Mouse (Mus musculus) hindbrain, embryonic 12.5 days (tissue): ENCODE data around the gene Col9a2. TPM values are rescaled to one million over a fixed set of nuclear protein-coding genes. Genes with fewer than 3 reads are reported as not detected.

ENCODE experiments used
- ATAC-seq: fragments of 200-750 bp; cut with Nextera tagmentation; 2 replicates; pipeline ENCODE4 v1.8.0; 2017; ENCODE audit warnings: moderate TSS enrichment; ENCODE audit not compliant: low FRiP score
- H3K27ac ChIP-seq: fragments of 300-500 bp; sonication (generic); 2 replicates; pipeline ENCODE4 v1.5.1; 2016; ENCODE audit warnings: mild to moderate bottlenecking
- H3K27me3 ChIP-seq: fragments of 300-500 bp; sonication (generic); 2 replicates; pipeline ENCODE4 v1.6.1; 2016; ENCODE audit warnings: mild to moderate bottlenecking
- H3K36me3 ChIP-seq: fragments of 300-500 bp; sonication (generic); 2 replicates; pipeline ENCODE4 v1.6.1; 2016; ENCODE audit warnings: mild to moderate bottlenecking
- H3K4me1 ChIP-seq: fragments of 300-500 bp; sonication (generic); 2 replicates; pipeline ENCODE4 v1.6.1; 2016
- H3K4me2 ChIP-seq: fragments of 300-500 bp; sonication (generic); replicated peaks from 2 replicates; pipeline ENCODE4 v1.6.1; 2016; ENCODE audit warnings: mild to moderate bottlenecking
- H3K4me3 ChIP-seq: fragments of 300-500 bp; sonication (generic); 2 replicates; pipeline ENCODE4 v1.5.1; 2016; ENCODE audit warnings: mild to moderate bottlenecking
- H3K9ac ChIP-seq: fragments of 300-500 bp; sonication (generic); 2 replicates; pipeline ENCODE4 v1.6.1; 2016; ENCODE audit warnings: mild to moderate bottlenecking, moderate library complexity
- H3K9me3 ChIP-seq: fragments of 300-500 bp; sonication (generic); replicated peaks from 2 replicates; pipeline ENCODE4 v1.6.1; 2016; ENCODE audit warnings: mild to moderate bottlenecking
- WGBS: fragments of 180-500 bp; shearing (Covaris S2); methylation state at CpG from one replicate; pipeline ENCODE4 v1.1.7; 2016; 5-methylcytosine and 5-hydroxymethylcytosine counted together
- polyA plus RNA-seq: library from polyadenylated mRNA; unstranded; fragments of >200 nt; fragmentation: Nextera tagmentation; extraction: Ambion mirVana; gene quantifications from 2 replicates; pipeline ENCODE4 v1.2.1, GENCODE M21; 2016

The Col9a2 gene
- 55.6 and 63.0 TPM in 2 replicates for polyA plus RNA-seq

DNA sequence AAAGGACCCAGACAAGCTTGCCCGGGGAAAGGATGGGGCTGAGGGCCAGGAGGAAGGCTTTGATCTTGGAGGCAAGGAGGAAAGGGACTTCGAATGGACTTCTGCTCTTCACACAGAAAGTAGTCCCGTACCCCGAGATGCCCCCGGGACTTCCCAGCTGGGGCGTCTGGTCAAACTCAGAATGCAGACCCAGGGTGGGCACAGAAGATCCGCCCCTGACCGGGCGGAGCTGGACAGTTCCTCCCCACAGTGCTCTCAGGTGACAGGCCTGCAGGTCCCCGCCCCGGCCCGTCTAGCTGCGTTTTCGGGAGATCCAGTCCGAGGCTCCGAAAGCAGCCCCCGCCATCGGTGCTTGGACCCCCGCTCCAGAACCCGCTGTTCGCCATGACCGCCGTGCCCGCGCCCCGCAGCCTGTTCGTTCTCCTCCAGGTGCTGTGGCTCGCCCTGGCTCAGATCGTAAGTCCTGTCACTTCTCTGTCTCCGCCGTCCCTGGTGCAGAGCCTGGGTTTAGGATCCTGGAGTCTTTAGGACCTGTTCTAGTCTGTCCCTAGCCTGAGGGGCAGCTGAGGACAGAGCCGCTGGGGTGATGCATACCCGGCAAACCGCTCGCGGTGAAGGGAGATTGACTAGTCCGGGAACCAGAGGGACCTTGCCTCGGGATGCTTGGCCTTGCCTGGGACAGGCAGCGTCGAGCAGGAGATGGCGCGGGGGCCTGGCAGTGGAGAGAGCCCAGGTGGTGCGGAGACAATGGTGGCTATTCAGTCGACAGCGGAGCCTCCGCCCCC is at the start of gene Col9a2:
TSS of gene Col9a2 (plus strand) at position 55 of the 785 bp plus-strand sequence.
- ATAC-seq = peak; percentile 67
- Histone ChIP-seq H3K27me3 (peaks cover 23% of the 10 kb centered on the region), H3K4me3 (peak within 1 kb of the TSS; percentile 44), H3K4me2 (peak within 1 kb of the TSS; percentile 68), H3K9ac (peak within 1 kb of the TSS; percentile 63), H3K27ac (peak within 1 kb of the TSS; percentile 71), H3K36me3 (no peaks in the 10 kb centered on the region), H3K4me1 (peaks cover 30% of the 10 kb centered on the region), H3K9me3 (no peaks in the 10 kb centered on the region)
- WGBS = 5% methylated on average over 46 of the region's 46 CpGs

DNA sequence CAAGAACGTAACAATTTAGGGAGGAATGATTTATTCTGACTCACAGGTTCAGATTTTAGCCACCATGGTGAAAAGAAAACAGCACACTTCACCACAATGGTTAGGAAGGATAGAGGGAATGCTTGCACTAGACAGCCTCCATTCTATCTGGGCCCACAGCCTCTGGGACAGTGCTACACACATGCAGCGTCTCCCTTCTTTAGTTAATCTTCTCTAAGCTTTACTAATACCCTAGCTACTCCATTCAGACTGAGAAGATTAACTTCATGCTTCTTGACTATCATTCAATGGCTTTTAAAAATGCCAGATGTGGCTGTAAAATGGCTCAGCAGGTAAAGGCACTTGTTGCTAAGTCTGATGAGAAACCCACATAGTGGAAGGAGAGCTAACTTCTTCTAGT is 46.9 kb upstream of the Col9a2 start:
- no peaks in the 10 kb centered on the region; the same call in 1 of the 2 replicates for H3K9me3 ChIP-seq
- H3K4me1 ChIP-seq = no peaks in the 10 kb centered on the region
- 81% methylated on average over 2 of the region's 2 CpGs for WGBS
- H3K27ac ChIP-seq = no peak overlapping the region
- no peaks in the 10 kb centered on the region for H3K27me3 ChIP-seq
- H3K9ac ChIP-seq = no peak overlapping the region
- no peak overlapping the region for H3K4me2 ChIP-seq
- no peak overlapping the region for H3K4me3 ChIP-seq
- ATAC-seq = no peak
- H3K36me3 ChIP-seq = no peaks in the 10 kb centered on the region

DNA sequence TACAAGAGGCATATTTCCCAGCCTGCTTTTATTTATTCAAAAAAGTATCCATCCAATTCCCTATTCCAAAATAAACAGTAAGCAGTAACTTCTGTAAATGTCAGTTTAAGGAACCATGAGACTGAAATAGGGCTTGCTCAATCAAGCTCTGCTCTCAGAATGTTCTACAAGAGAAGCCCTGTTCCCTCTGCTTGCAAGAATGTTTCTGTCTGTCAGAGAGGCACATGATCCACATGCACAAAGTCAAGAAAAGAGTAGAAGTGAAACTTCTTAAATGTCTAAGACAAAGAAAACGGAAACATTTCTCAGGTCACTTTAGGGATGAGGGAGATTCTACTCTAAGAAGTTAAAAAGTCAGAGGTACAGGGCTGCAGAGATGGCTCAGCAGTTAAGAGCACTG is 46.2 kb upstream of the Col9a2 start:
- Histone ChIP-seq H3K4me1 (no peaks in the 10 kb centered on the region), H3K9ac (no peak overlapping the region), H3K27me3 (no peaks in the 10 kb centered on the region), H3K36me3 (no peaks in the 10 kb centered on the region), H3K27ac (no peak overlapping the region), H3K4me3 (no peak overlapping the region), H3K9me3 (no peaks in the 10 kb centered on the region; the same call in 1 of the 2 replicates), H3K4me2 (no peak overlapping the region)
- ATAC-seq = no peak
- 89% methylated on average over 1 of the region's 1 CpGs for WGBS

DNA sequence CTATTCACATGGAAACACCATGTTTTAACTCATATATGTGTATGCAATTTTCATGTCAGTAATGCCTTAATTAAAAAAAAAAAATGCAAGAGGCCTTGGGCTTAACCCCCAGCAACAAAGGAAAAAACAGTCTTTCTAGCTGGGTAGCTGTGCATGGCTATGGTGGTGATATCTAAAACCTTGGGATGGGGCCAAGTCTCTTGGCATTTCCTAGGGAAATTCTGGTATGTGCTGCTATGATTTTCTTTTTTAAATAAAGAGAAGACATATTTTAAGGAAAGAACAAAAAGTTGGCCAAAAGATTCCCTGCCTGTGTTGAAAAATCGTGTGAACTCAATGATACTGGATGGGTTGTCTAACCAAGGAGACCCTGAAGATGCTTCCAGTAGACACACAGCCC is 43.3 kb upstream of the Col9a2 start:
- no peak overlapping the region for H3K4me3 ChIP-seq
- no peak overlapping the region for H3K4me2 ChIP-seq
- 86% methylated on average over 1 of the region's 1 CpGs for WGBS
- H3K27ac ChIP-seq = no peak overlapping the region
- H3K9ac ChIP-seq = no peak overlapping the region
- no peaks in the 10 kb centered on the region for H3K36me3 ChIP-seq
- no peaks in the 10 kb centered on the region for H3K4me1 ChIP-seq
- ATAC-seq = no peak
- H3K9me3 ChIP-seq = no peaks in the 10 kb centered on the region
- H3K27me3 ChIP-seq = no peaks in the 10 kb centered on the region

- H3K27ac ChIP-seq = no peak overlapping the region
- H3K27me3 ChIP-seq = no peaks in the 10 kb centered on the region
- 88% methylated on average over 2 of the region's 2 CpGs for WGBS
- no peaks in the 10 kb centered on the region for H3K36me3 ChIP-seq
- peaks cover 26% of the 10 kb centered on the region for H3K4me1 ChIP-seq
- H3K9ac ChIP-seq = no peak overlapping the region
- H3K4me3 ChIP-seq = no peak overlapping the region
- no peak for ATAC-seq
- H3K9me3 ChIP-seq = no peaks in the 10 kb centered on the region
- H3K4me2 ChIP-seq = no peak overlapping the region
Measured at GRCm38 (mm10) chr4:121001042-121001441, 38.1 kb upstream of the Col9a2 start.

- H3K9me3 ChIP-seq = no peaks in the 10 kb centered on the region
- H3K27ac ChIP-seq = peak overlapping the region; percentile 81
- H3K9ac ChIP-seq = no peak overlapping the region
- no peak overlapping the region for H3K4me3 ChIP-seq
- 72% methylated on average over 1 of the region's 1 CpGs for WGBS
- H3K4me1 ChIP-seq = peaks cover 26% of the 10 kb centered on the region
- no peaks in the 10 kb centered on the region for H3K36me3 ChIP-seq
- no peak for ATAC-seq
- H3K27me3 ChIP-seq = no peaks in the 10 kb centered on the region
- H3K4me2 ChIP-seq = no peak overlapping the region
Measured at GRCm38 (mm10) chr4:121001659-121002058, 37.5 kb upstream of the Col9a2 start.

GRCm38 (mm10) chr4:121002400-121003171 is 36.6 kb upstream of the Col9a2 start:
- peak overlapping the region; percentile 81 for H3K27ac ChIP-seq
- peak overlapping the region; percentile 35 for H3K9ac ChIP-seq
- 9% methylated on average over 8 of the region's 8 CpGs for WGBS
- H3K4me1 ChIP-seq = peaks cover 26% of the 10 kb centered on the region
- no peaks in the 10 kb centered on the region for H3K36me3 ChIP-seq
- H3K4me3 ChIP-seq = no peak overlapping the region
- ATAC-seq = peak; percentile 76
- peak overlapping the region; percentile 22 for H3K4me2 ChIP-seq
- H3K9me3 ChIP-seq = no peaks in the 10 kb centered on the region
- H3K27me3 ChIP-seq = no peaks in the 10 kb centered on the region

DNA sequence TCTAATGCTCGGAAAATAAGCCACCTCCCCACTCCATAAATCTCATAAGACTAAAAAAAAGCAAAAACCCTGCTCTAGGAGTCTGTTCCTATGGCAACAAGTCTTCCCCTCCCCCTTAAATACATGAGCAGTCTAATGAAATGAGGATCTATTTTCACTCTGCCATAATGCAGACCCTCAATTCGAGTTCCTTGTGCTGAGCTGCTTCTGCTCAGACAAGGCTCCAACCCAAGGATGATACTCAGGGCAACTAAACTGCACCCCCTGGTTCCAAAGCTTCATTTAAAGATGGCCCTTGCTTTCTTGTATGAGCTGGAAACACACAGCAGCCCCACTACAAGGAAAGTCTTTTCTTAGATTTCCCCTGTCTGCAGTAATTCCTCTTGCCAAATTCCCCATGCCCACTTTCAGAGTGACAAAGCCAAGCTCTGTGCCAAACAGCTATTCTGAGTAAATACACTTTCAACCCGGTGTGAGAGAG is 35.5 kb upstream of the Col9a2 start:
- H3K4me3 ChIP-seq = no peak overlapping the region
- H3K9me3 ChIP-seq = no peaks in the 10 kb centered on the region
- H3K27me3 ChIP-seq = no peaks in the 10 kb centered on the region
- WGBS = 39% methylated on average over 3 of the region's 3 CpGs
- peak; percentile 62 for ATAC-seq
- H3K36me3 ChIP-seq = no peaks in the 10 kb centered on the region
- H3K4me2 ChIP-seq = peak overlapping the region; percentile 15; the same call in 1 of the 2 replicates
- H3K9ac ChIP-seq = no peak overlapping the region
- H3K4me1 ChIP-seq = peaks cover 26% of the 10 kb centered on the region
- peak overlapping the region; percentile 82 for H3K27ac ChIP-seq

DNA sequence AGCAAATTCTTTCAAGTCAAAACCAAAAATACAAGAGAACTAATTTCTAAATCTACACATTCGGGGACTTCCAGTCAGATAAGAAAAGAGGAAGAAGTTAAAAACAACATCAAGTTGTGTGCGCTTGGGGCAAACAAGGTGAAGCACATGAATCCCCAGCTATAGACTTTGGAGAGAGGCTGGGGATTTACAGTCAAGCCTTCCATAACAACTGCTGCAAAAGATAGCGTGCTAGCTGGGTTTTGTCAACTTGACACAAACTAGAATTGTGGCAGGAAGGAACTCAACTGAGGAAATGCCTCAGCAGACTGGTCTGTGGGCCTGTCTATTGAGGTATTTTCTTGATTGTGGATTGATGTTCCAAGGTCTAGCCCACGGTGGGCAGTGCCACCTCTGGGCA is 34.5 kb upstream of the Col9a2 start:
- no peak for ATAC-seq
- H3K4me2 ChIP-seq = no peak overlapping the region
- no peak overlapping the region for H3K9ac ChIP-seq
- H3K4me1 ChIP-seq = peaks cover 31% of the 10 kb centered on the region
- no peak overlapping the region for H3K4me3 ChIP-seq
- no peak overlapping the region for H3K27ac ChIP-seq
- no peaks in the 10 kb centered on the region for H3K9me3 ChIP-seq
- no peaks in the 10 kb centered on the region for H3K27me3 ChIP-seq
- WGBS = 86% methylated on average over 4 of the region's 4 CpGs
- no peaks in the 10 kb centered on the region for H3K36me3 ChIP-seq

DNA sequence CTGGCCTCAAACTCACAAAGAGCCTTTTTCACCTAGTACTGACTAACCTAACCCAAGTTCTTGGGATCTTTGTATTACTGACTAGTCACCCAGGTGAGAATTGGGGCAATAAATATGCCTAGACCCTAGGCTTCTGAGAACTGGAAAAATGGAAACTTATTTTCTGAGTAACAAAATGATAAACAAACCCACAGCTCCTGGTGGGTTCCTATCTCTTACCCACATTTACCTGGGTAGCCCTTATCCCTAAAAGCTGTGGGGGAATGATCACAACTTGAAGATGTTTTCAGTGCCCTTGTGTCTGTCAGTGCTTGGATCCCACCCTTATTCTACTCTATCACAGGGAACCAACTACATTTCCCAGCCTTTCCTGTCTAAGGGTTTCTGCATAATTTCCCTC is 32.2 kb upstream of the Col9a2 start:
- no peaks in the 10 kb centered on the region for H3K36me3 ChIP-seq
- no peak overlapping the region for H3K4me2 ChIP-seq
- H3K27me3 ChIP-seq = no peaks in the 10 kb centered on the region
- no peak overlapping the region for H3K9ac ChIP-seq
- no peak for ATAC-seq
- H3K4me3 ChIP-seq = no peak overlapping the region
- H3K9me3 ChIP-seq = no peaks in the 10 kb centered on the region
- peaks cover 29% of the 10 kb centered on the region for H3K4me1 ChIP-seq
- H3K27ac ChIP-seq = no peak overlapping the region

DNA sequence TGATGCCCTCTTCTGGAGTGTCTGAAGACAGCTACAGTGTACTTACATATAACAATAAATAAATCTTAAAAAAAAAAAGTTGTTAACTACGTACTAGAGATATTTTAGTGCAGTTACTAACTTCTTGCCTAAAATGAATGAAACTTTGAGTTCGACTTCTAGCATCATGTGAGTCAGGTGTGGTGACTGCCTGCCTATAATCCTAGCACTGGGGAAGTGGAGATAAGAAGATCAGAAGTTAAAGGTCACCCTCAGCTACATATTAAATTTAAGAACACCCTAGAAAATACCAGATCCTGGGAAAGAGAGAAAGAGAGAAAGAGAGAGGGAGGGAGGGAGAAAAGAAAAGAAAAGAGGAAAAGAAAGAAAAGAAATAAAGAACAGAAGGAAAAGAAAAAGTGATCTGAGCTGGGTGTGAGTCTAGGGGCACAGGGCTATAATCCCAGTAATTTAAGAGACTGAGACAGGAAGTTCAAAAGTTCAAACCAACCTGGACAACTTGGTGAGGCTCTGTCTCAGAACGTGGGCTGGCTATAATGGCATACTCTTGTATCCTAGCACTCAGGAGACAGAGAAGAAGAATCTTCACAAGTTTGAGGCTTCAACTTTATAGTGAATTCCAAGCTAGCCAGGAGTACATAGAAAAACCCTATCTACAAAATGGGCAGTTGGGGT is 31.0 kb upstream of the Col9a2 start:
- Histone ChIP-seq H3K4me1 (peaks cover 18% of the 10 kb centered on the region), H3K27me3 (no peaks in the 10 kb centered on the region)

DNA sequence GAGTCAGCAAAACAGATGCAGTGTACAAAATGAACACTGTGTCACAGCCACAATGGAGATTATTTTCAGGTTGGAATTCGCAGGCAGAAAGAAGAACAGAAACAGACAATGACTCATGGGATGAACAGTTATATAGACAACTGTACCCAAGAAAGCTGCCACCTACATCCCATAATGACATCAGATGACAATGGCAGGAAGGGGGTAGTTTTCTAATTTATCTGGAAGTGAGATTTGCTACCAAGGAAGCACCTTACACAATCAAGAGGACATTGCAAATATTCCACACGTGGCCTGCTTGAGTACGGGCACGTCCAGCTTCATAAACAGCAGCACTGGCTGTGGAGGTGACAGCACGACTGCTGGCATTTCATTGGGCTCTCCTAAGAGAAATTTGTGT is 30.0 kb upstream of the Col9a2 start:
- ATAC-seq = no peak
- H3K4me2 ChIP-seq = no peak overlapping the region
- H3K4me1 ChIP-seq = peaks cover 10% of the 10 kb centered on the region
- H3K9me3 ChIP-seq = no peaks in the 10 kb centered on the region
- H3K4me3 ChIP-seq = no peak overlapping the region
- no peak overlapping the region for H3K9ac ChIP-seq
- H3K36me3 ChIP-seq = no peaks in the 10 kb centered on the region
- H3K27ac ChIP-seq = no peak overlapping the region
- no peaks in the 10 kb centered on the region for H3K27me3 ChIP-seq
- 88% methylated on average over 5 of the region's 5 CpGs for WGBS

More for the DNA sequence above, 31.0 kb upstream of the Col9a2 start:
- Histone ChIP-seq H3K4me2 (no peak overlapping the region), H3K9me3 (no peaks in the 10 kb centered on the region), H3K27ac (no peak overlapping the region), H3K4me3 (no peak overlapping the region), H3K9ac (no peak overlapping the region), H3K36me3 (no peaks in the 10 kb centered on the region)
- WGBS = 79% methylated on average over 3 of the region's 3 CpGs
- ATAC-seq = no peak
